Comparison of ENCODE assay signal across 24 mouse cellular contexts in the genomic region with DNA sequence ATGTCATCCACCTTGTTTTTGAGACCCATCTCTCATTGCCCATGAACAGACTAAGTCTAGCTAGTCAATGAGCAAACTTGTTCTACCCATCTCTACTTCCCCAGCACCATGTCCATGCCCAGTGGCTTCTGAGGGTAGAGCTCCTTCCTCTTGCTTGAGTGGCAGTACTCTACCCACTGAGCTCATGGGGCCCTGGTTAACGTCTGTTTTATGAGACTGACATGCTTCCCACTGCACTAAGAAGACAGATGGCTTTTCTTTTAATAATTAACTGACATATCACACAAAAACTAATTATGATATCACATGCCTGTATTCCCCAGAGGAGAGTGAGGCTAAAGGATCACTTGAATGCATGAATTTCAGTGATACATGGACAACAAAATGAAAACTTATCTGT.
"Had no signal": no experiment of that assay in that cellular context is flagged by ENCODE, and none has a peak within 500 bp of the region (broad histone marks: within the 10 kb centered on the region; RNA-seq: fewer than 3 reads in every experiment).

No protein-coding gene starts in this region.

- H3K36me3 ChIP-seq: heart, embryonic 13.5 days; heart, embryonic 15.5 days; hindbrain, embryonic 10.5 days; hindbrain, embryonic 12.5 days; limb, embryonic 10.5 days; limb, embryonic 12.5 days; liver, embryonic 13.5 days had no signal

- H3K9me3 ChIP-seq: heart, embryonic 13.5 days; heart, embryonic 15.5 days; hindbrain, embryonic 10.5 days; hindbrain, embryonic 12.5 days; limb, embryonic 10.5 days; limb, embryonic 12.5 days; liver, embryonic 13.5 days had no signal

- H3K4me1 ChIP-seq: hindbrain, embryonic 10.5 days; hindbrain, embryonic 12.5 days; limb, embryonic 10.5 days; limb, embryonic 12.5 days; liver, embryonic 13.5 days had no signal

- H3K27me3 ChIP-seq: heart, embryonic 13.5 days; heart, embryonic 15.5 days; hindbrain, embryonic 12.5 days; limb, embryonic 12.5 days; liver, embryonic 13.5 days had no signal

- DNase-seq: gastrocnemius, adult 2 months; gastrocnemius, postnatal 10 days; gastrocnemius, postnatal 25 days; heart, adult 2 months; heart, postnatal 4 days; kidney, adult 18-20 months; kidney, adult 8-10 months; kidney, postnatal 10 days; kidney, postnatal 25 days; kidney, postnatal 4 days; liver; liver, embryonic 13.5 days had no signal

- ATAC-seq: hindbrain, embryonic 16.5 days had no signal

- H3K9ac ChIP-seq: heart, embryonic 13.5 days; heart, embryonic 15.5 days; hindbrain, embryonic 12.5 days; hindbrain, embryonic 14.5 days; limb, embryonic 12.5 days; liver, embryonic 13.5 days had no signal

- H3K27ac ChIP-seq: gastrocnemius, adult 2 months; heart, adult 2 months; heart, embryonic 13.5 days; heart, embryonic 15.5 days; hindbrain, embryonic 10.5 days; hindbrain, embryonic 12.5 days; hindbrain, embryonic 14.5 days; layer of hippocampus, adult 2 months; left cerebral cortex, adult 2 months; limb, embryonic 10.5 days; limb, embryonic 12.5 days; liver, embryonic 13.5 days had no signal

- H3K4me3 ChIP-seq: gastrocnemius, adult 2 months; heart, adult 2 months; heart, embryonic 13.5 days; heart, embryonic 15.5 days; hindbrain, embryonic 10.5 days; hindbrain, embryonic 12.5 days; layer of hippocampus, adult 2 months; left cerebral cortex, adult 2 months; limb, embryonic 10.5 days; limb, embryonic 12.5 days; liver, embryonic 13.5 days had no signal

- H3K4me2 ChIP-seq: heart, embryonic 11.5 days; heart, embryonic 13.5 days; heart, embryonic 15.5 days; hindbrain, embryonic 12.5 days; hindbrain, embryonic 14.5 days; limb, embryonic 12.5 days; liver, embryonic 11.5 days; liver, embryonic 13.5 days had no signal
